Mouse (Mus musculus) left cerebral cortex, adult 2 months (tissue): ENCODE results near the gene Snx10. TPM values are rescaled to one million over a fixed set of nuclear protein-coding genes. Genes with fewer than 3 reads are reported as not detected.

Experiments used
- DNase-seq, 2 experiments: peaks; one replicate each; pipeline ENCODE4 v3.0.0; 2021 to 2022; ENCODE audit warnings: low spot score in 2 of 2, mixed read lengths in 1 of 2; ENCODE audit errors: extremely low spot score in 1 of 2
- H3K27ac ChIP-seq: fragments of 200-600 bp; 2 replicates; pipeline ENCODE4 v1.8.1; 2022
- H3K4me3 ChIP-seq: fragments of 200-600 bp; 2 replicates; pipeline ENCODE4 v1.8.1; 2022
- CTCF ChIP-seq: fragments of 200-600 bp; IDR thresholded peaks from 2 replicates; pipeline ENCODE4 v1.8.1; 2022; ENCODE audit warnings: antibody characterized with exemption, mild to moderate bottlenecking, moderate library complexity
- intact Hi-C: fragments of 180-260 bp; cut with DNase I; formaldehyde crosslinking; loops from one replicate; pipeline ENCODE4 v1.15.1; 2025
- total RNA-seq, 2 experiments: library from RNA; stranded (reverse); gene quantifications; 2 replicates each; pipeline ENCODE4 v1.2.3; 2021

The Snx10 gene
- total RNA-seq, 2 experiments from 2014 or later = 94.9 to 102 TPM

DNA sequence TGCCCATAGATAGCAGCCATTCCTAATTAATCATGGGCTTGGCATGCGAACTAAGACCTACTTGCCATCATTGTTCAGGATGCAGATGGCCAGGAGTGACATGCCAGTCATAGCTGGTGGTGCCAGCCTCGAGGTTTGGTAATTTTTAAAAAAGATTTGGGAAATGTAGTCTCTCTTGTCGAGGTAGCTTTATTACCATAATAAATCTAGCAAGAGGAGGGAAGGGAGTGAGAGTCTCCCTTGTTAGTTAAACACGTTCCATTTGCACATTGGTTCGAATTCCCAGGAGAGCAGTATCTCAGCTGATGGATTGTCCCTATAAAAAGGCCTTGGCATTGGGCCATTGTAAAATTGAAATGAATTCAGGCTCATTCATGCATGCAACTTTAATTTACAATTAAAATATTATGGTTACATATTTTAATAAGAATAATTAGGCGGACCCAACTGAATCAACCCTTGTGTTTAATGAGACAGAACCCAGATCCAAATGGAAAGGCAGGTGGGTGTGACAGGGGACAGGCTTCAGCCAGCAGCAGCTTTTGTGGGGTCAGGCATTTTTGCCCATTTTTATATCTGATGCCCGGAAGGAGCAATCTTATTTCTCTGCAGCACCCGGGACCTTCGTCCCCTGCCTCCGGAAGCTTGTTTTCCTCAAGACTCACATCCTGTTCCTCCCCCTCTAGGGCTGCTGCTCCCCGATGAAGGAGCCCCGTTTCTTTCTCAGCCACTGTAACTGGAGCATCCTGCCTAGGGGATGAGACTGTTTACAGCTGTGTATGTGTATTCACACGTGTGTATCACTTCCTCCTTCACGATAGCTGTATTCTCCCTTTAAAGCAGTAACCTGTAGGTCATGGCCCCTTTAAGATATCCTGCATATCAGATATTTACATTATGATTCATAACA, 43.3 kb downstream of the Snx10 start:
- TF ChIP-seq CTCF = no peak
- no peak overlapping the region for H3K4me3 ChIP-seq
- no peak overlapping the region for H3K27ac ChIP-seq
- intact Hi-C loops = no loop called here
- no peak for DNase-seq

DNA sequence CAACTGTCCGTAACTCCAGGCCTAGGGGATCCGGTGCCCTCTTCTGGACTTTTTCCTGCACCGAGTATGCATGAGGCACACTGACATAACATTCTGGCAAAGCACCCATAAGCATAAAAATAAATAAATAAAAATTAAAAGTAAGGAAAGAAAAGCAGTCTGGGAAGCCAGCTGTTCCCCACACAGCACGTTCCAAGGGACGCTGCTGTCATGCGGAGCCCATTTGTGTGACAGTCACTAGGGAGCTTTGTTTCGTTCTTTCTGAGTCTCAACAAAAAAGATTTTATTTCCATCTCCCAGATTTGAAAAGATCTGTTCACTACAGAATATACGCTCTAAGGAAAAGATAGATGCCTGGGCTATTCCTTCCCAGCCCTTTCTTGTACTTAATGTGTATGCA, 45.4 kb downstream of the Snx10 start:
- DNase-seq = no peak
- H3K27ac ChIP-seq = no peak overlapping the region
- intact Hi-C loops = no loop called here
- TF ChIP-seq CTCF = no peak
- no peak overlapping the region for H3K4me3 ChIP-seq

DNA sequence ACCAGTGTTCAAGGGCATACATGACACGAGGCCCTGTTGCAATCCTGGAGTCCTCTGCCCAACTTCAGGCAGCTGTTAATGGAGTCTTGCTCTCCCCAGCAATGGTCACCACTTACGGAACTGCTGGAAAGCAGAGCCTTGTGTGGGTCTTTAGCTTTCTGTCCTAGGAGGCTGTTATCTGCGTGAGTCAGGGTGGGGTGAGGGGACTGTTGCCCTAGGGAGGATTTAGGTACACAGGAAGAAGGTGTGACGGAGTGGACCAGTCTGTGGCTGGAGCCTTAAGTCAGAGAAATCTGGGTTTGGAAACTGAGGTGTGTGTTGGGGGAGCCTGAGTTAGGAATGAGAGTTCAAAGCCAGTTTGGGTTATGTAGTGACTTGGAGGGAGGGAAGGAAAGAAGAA, 49.4 kb downstream of the Snx10 start:
- intact Hi-C loops = no loop called here
- no peak overlapping the region for H3K4me3 ChIP-seq

DNA sequence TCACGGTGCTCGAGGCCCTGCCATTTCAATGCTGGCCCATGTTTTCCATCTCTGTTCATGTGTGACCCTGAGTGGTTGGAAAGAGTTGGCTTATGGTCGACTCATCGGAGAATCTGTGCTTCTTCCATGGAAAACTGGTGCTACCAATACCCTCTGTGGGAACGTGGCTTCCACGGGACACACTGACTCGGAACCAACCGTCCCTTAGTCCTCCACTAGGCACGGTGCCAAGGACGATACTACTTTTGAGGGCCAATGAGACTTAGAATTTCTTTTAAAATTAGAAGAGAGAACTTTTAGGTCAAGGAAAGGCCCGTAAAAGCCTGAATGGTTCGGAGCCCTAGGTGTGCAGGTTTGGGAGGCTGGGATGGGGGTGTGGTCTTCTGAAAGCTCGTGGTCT, 50.4 kb downstream of the Snx10 start:
- TF ChIP-seq CTCF = no peak
- intact Hi-C loops = no loop called here
- no peak for DNase-seq
- H3K4me3 ChIP-seq = no peak overlapping the region
- H3K27ac ChIP-seq = no peak overlapping the region

More for the DNA sequence above, 49.4 kb downstream of the Snx10 start:
- TF ChIP-seq CTCF = no peak
- no peak overlapping the region for H3K27ac ChIP-seq
- DNase-seq = no peak

DNA sequence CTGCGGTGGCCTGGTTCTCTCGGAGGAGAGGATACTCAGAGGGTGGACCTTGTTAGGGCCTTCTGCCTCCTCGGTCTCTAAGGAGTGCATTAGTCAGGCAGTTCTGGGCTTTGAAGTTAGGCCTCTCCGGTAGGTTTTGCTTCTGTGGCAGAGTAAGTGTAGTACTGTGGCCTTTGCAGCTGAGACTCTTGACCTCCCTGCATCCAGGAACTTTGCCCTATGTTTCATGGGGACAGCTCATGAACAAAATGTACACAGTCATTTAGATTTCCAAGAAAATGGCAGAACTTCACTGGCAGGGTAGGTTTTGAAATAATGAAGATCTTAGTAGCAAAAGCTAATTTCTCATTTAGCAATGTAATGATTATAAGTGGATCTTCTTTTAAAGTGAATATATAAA, 54.7 kb downstream of the Snx10 start:
- intact Hi-C loops = no loop called here

DNA sequence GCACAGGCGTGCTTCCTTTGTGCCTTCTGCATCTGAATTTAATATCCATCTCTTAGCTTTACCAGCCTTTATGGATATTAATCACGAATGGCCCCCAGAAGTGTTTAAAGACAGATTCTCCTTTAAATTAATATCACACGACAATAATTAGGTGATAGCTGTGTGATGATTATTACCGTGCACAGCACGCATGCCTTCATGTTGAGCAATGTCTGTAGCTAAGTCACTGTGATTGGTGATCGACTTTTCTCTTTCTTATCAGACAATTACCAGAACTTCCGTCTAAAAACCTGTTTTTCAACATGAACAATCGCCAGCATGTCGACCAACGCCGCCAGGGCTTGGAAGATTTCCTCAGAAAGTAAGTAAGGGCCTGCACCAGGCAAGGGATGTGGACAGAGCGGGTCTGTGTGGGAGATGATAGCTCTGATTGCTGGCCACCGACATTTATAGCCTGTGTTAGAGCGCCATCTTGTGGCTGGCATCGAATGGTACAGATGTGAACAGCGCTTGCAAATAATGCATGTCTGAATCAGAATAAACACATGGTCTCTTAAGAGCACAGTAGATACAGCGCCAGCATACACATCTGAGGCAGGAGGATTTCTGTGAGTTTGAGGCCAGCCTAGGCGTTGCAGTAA, 56.5 kb downstream of the Snx10 start:
- TF ChIP-seq CTCF = peak; percentile 95
- peak; percentile 81 to 89 for DNase-seq
- no peak overlapping the region for H3K27ac ChIP-seq
- intact Hi-C loops = loop anchor here (1.0 to 5.0 kb wide), 5 partner anchors 58 to 371 kb away; partner anchors contain the start of genes Cbx3 and Snx10
- no peak overlapping the region for H3K4me3 ChIP-seq

More for the DNA sequence above, 54.7 kb downstream of the Snx10 start:
- DNase-seq = no peak
- Histone ChIP-seq H3K4me3 (no peak overlapping the region), H3K27ac (no peak overlapping the region)
- no peak for TF ChIP-seq CTCF

DNA sequence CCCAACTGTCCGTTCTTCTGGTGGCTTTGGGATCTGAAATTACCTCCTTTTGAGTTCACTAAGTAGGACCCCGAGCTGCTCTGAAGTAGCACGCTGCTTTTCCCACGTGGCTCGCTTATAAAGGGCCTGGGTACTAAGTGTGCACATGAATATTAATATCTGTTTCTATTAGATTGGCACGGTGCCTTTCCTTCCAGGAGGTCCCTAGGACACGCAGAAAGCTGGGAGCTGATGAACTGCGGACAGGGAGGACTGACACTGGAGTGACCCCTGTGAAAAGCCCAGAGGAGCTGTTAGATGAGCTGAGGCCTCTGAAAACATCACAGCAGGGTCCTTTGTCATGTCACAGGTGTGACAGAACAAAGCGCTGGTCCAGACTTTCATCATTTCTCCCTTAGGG, 57.7 kb downstream of the Snx10 start:
- Histone ChIP-seq H3K4me3 (no peak overlapping the region), H3K27ac (no peak overlapping the region)
- no peak for TF ChIP-seq CTCF
- intact Hi-C loops = loop anchor here (2.0 to 5.0 kb wide), 3 partner anchors 59 to 109 kb away; partner anchors contain the start of genes Cbx3 and Snx10
- DNase-seq = no peak

DNA sequence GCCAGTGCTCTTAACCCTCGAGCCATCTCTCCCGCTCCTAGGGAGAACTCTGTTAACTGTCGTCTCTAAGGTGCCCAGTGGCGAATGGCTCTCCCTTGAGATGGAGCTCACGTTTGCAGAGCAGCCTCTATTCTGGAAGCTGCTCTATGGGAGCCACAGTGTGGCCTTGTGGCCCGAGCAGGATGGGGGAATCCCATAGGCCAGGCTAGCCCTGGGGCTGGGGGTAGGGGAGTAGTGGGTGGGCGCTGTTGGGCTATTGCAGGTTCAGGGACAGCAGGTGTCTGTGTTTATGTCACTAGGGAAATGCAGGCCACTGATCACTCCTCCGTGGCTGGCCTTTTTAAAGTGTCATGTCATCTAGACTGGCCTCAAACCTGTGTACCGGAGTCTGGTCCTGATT, 58.4 kb downstream of the Snx10 start:
- no peak for DNase-seq
- H3K27ac ChIP-seq = no peak overlapping the region
- intact Hi-C loops = loop anchor here (5.0 kb wide), 2 partner anchors 60 to 110 kb away; partner anchors contain the start of genes Cbx3 and Snx10
- no peak for TF ChIP-seq CTCF
- no peak overlapping the region for H3K4me3 ChIP-seq

DNA sequence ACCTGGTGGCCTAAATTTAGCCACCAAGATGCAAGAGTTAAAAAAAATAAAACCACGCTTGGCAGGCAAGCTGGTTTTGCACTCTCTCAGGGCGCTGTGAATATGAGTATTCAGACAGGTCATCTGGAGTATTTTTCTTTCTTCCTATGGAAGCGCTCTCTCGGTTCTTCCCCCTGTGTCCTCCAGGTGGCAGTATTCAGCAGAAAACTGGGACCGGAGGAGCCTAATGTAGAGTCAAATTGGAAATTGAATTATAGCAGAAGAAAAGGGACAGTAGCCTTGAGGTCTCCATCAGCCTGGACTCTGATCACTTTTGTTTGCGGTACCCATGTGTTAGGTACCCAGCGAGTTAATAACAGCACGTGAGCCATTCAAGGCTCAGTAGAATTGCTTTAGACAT, 62.3 kb downstream of the Snx10 start:
- H3K27ac ChIP-seq = no peak overlapping the region
- H3K4me3 ChIP-seq = no peak overlapping the region
- TF ChIP-seq CTCF = peak; percentile 86
- intact Hi-C loops = loop anchor here (1.0 to 2.0 kb wide), 3 partner anchors 137 to 635 kb away; partner anchors contain the start of gene Hoxa7
- peak; percentile 72 to 73 for DNase-seq

DNA sequence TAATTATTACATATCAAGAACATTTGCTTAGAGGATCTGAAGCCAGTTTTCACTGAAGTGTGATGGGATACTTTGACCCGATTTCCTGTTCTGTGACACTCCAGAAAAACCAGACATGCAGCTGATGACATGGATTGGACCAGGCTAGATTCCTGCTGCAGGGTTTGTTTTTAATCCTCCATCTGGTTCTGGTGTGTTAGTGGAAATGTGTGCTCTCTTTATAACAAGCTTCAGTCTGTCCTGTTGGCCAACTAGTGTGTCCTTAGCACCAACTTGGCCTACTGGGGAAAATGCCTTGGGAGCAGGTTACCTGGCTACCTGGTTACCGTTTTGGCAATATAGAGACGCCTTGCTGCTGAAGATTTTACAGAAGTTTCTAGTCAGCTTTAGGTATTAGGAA, 63.6 kb downstream of the Snx10 start:
- no peak for DNase-seq
- intact Hi-C loops = loop anchor here (2.0 kb wide), 1 partner anchor 136 kb away; no protein-coding TSS in a partner anchor

DNA sequence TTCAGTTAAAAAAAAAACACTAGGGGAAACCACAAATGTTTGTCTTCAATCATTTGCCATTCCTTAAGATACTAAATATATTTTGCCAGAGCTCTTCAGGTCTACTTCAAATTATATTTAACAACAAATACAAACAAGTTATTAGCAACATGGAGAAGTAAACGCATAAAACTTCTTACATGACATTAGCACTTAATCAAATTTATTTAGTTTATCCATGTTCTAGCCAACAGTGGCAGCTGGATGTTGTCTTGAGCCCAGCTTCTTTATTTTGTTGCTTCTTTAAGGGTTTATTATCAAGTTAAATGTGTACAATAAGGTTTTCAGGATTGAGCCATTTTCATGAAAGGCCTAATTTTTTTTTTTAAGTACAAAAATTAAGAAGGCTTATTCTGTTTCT, 67.6 kb downstream of the Snx10 start:
- Histone ChIP-seq H3K27ac (peak overlapping the region; percentile 99), H3K4me3 (no peak overlapping the region)
- intact Hi-C loops = no loop called here
- TF ChIP-seq CTCF = no peak
- DNase-seq = no peak

More for the DNA sequence above, 63.6 kb downstream of the Snx10 start:
- no peak overlapping the region for H3K4me3 ChIP-seq
- H3K27ac ChIP-seq = no peak overlapping the region
- no peak for TF ChIP-seq CTCF

DNA sequence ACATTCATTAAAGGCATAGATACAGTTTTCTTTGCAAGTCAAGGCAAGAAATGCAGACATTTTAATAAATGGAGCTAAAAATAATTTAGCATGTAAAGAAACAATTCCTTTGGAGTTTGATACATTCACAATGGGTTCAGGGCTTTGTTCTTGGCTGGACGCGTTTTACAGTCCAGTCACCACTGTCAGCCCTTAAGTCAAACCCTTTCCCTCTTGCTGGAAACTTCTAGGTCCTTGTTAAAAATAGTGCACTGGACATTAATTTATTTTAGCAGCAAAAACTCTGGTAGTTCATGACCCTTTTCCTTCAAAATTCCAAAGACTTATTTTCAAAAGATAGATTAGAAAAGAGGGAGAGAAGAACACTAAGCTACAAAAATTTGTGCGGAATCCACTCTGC, 68.1 kb downstream of the Snx10 start:
- H3K4me3 ChIP-seq = peak overlapping the region; percentile 48
- intact Hi-C loops = loop anchor here (2.0 kb wide), 1 partner anchor 21 kb away; no protein-coding TSS in a partner anchor
- peak overlapping the region; percentile 99 for H3K27ac ChIP-seq
- no peak for DNase-seq
- TF ChIP-seq CTCF = no peak
